Mouse (Mus musculus) ES-Bruce4 (cell line): ENCODE results near the gene Proser3.

ENCODE experiments used
- CTCF ChIP-seq: IDR thresholded peaks from one replicate; pipeline ENCODE4 v1.8.1; 2011; ENCODE audit warnings: low read depth, low read length
- EP300 ChIP-seq: IDR thresholded peaks from 2 replicates; pipeline ENCODE4 v1.6.1; 2011; ENCODE audit warnings: low read depth, low read length; ENCODE audit not compliant: insufficient read depth
- POLR2A ChIP-seq: IDR thresholded peaks from one replicate; pipeline ENCODE4 v1.8.1; 2011; ENCODE audit warnings: low read length; ENCODE audit not compliant: insufficient read depth

- TF ChIP-seq POLR2A (peak; percentile 99), EP300 (no peak), CTCF (no peak)
These were observed at the start of gene Proser3, which contains the start of gene Hspb6 for GRCm38 (mm10) chr7:30552102-30553020.
